Mouse (Mus musculus) myocyte (in vitro differentiated cells): ENCODE results near the gene Cmtm1.

Source experiments
- E2F4 ChIP-seq: IDR thresholded peaks from one replicate; pipeline ENCODE4 v1.6.1; 2011; ENCODE audit warnings: mild to moderate bottlenecking, control low read depth, moderate library complexity; ENCODE audit not compliant: insufficient read depth
- MAX ChIP-seq: IDR thresholded peaks from one replicate; pipeline ENCODE4 v1.6.1; 2011; ENCODE audit warnings: low read depth, mild to moderate bottlenecking, control low read depth
- MYOD1 ChIP-seq, 3 experiments: IDR thresholded peaks; one replicate each; pipeline ENCODE4 v1.6.1; 2011; ENCODE audit warnings: control low read depth in 2 of 3, low read depth in 2 of 3, mild to moderate bottlenecking in 2 of 3, moderate library complexity in 1 of 3; ENCODE audit not compliant: insufficient read length in 2 of 3, control insufficient read depth in 1 of 3
- POLR2A ChIP-seq: IDR thresholded peaks from one replicate; pipeline ENCODE4 v1.6.1; 2011; ENCODE audit warnings: low read depth, mild to moderate bottlenecking, control low read depth, moderate library complexity; ENCODE audit not compliant: insufficient read length
- SRF ChIP-seq: IDR thresholded peaks from one replicate; pipeline ENCODE4 v1.6.1; 2011; ENCODE audit warnings: low read depth; ENCODE audit not compliant: control insufficient read depth, insufficient read length
- TCF3 ChIP-seq: IDR thresholded peaks from one replicate; pipeline ENCODE4 v1.6.1; 2011; ENCODE audit warnings: low read depth, control low read depth; ENCODE audit not compliant: insufficient read length
- USF1 ChIP-seq: IDR thresholded peaks from one replicate; pipeline ENCODE4 v1.6.1; 2011; ENCODE audit warnings: low read depth, mild to moderate bottlenecking, control low read depth, moderate library complexity

DNA sequence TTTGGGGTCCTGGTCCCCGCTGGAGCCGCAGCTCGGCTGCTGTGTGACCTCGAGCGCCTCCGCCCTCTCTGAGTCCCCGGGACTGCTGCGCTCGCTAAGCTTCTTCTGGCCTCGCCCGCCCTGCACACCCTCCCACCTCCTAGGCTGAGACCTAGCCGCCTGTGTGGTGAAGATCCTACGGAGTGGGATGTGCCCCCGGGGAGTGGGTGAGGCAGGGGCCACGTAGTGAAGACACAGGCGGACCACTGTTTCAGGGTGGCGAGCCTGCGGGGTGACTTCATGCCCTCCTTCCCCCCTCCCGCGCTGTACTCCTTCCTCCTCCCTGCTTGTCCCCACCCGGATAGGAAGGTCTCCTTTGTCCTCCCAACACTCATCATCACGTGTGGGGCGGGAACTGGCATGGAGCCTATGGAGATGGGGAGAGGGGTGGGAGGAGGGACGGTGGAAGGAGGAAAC, 31.2 kb upstream of the Cmtm1 start:
- TF ChIP-seq E2F4 (no peak), SRF (no peak), USF1 (peak; percentile 87), MAX (no peak), POLR2A (peak; percentile 77), MYOD1 (IDR thresholded peaks at IDR 0.05; ENCODE audit: control insufficient read depth in 1 of 3, insufficient read length in 2 of 3, low read depth in 2 of 3) (no peak), TCF3 (no peak)
